Mouse (Mus musculus): Measurements from ENCODE around the gene Bod1l. TPM values are rescaled to one million over a fixed set of nuclear protein-coding genes. Genes with fewer than 3 reads are reported as not detected.

Gene Bod1l
- polyA plus RNA-seq, 1 experiment from 2014 or later: 26.5 TPM

GRCm38 (mm10) chr5:41844820-41845557 lies 874 bp upstream of the Bod1l start:
- DNase-seq (ENCODE audit: low read depth, low spot score): no peak
- TF ChIP-seq CTCF (IDR thresholded peaks at IDR 0.05): no peak
- ChIA-PET CTCF (interaction anchor here (0.7 to 1.6 kb wide), 2 partner anchors 8 to 10 kb away, joined by 3 to 4 read pairs; no protein-coding TSS in a partner anchor), POLR2A (interaction anchor here (0.6 kb wide), 1 partner anchor 1464 kb away, joined by 3 read pairs; no protein-coding TSS in a partner anchor)
- ATAC-seq: peak; percentile 40
- no peaks in the 10 kb centered on the region for H3K27me3 ChIP-seq
- in situ Hi-C loops (cut with MboI; ENCODE audit: low pct_unique_long_range_greater_than_20kb): no loop called here

GRCm38 (mm10) chr5:41843419-41844146 lies 532 bp downstream of the Bod1l start:
- POLR2A ChIA-PET: interaction anchor here (0.7 kb wide), 1 partner anchor 49 kb away, joined by 3 read pairs; no protein-coding TSS in a partner anchor
- DNase-seq (ENCODE audit: low read depth, low spot score) (no peak), ATAC-seq (peak; percentile 31)
- H3K27me3 ChIP-seq: no peaks in the 10 kb centered on the region
- in situ Hi-C loops (cut with MboI; ENCODE audit: low pct_unique_long_range_greater_than_20kb): no loop called here
- TF ChIP-seq CTCF (IDR thresholded peaks at IDR 0.05): no peak
- CTCF ChIA-PET: interaction anchor here (1.6 kb wide), 1 partner anchor 9 kb away, joined by 4 read pairs; no protein-coding TSS in a partner anchor

- ATAC-seq (no peak), DNase-seq (ENCODE audit: low read depth, low spot score) (no peak)
- ChIA-PET CTCF (no interaction called here), POLR2A (no interaction called here)
- H3K27me3 ChIP-seq: no peaks in the 10 kb centered on the region
- in situ Hi-C loops (cut with MboI; ENCODE audit: low pct_unique_long_range_greater_than_20kb): no loop called here
- no peak for TF ChIP-seq CTCF (IDR thresholded peaks at IDR 0.05)
Observed at GRCm38 (mm10) chr5:41842681-41843080, 1.4 kb downstream of the Bod1l start.

DNA sequence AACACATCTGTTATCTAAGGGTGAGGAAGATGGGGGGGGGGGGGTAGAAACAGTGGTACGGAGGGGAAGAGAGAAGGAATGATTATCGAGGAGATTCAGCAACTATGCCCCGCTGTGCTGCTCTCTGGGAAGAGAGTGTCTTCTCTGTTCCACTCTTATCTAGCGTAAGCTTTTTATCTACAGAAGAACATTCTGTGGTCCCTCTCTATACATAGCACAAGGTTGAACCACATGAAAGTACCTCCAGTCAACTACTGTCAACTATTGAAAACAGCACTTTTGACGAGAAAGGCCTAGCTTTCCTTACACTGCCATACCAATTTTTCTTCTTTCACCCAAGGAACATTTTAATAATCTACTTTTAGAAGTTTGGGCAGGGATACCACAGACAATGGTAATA lies 2.4 kb downstream of the Bod1l start:
- DNase-seq (ENCODE audit: low read depth, low spot score) (no peak), ATAC-seq (no peak)
- no peak for TF ChIP-seq CTCF (IDR thresholded peaks at IDR 0.05)
- no peaks in the 10 kb centered on the region for H3K27me3 ChIP-seq
- in situ Hi-C loops (cut with MboI; ENCODE audit: low pct_unique_long_range_greater_than_20kb): no loop called here
- CTCF ChIA-PET: no interaction called here
- POLR2A ChIA-PET: no interaction called here

DNA sequence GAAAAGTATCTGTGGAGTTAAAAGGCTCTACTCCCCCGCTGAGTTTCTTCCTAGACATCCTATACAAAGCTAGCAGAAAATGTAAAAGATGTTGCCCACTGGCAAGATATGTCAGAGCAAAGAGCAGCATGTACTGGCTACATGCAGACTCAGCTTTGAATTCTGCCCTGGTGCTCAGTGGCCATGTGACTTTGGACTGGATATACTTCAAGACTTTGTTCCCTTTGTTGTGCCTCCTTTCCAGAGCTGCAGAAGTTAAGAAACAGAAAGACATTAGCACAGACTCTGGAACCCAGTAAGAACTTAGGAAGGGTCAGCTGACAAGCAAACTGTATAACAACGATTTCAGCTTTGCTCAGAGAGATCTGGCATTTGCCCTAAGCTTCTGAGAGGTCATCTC lies 14.0 kb downstream of the Bod1l start:
- ATAC-seq: no peak
- TF ChIP-seq CTCF (IDR thresholded peaks at IDR 0.05): no peak
- in situ Hi-C loops (cut with MboI; ENCODE audit: low pct_unique_long_range_greater_than_20kb): no loop called here
- ChIA-PET CTCF (interaction anchor here (1.4 kb wide), 1 partner anchor 14 kb away, joined by 4 read pairs; no protein-coding TSS in a partner anchor), POLR2A (no interaction called here)
- H3K27me3 ChIP-seq: no peaks in the 10 kb centered on the region
- DNase-seq (ENCODE audit: low read depth, low spot score): no peak

DNA sequence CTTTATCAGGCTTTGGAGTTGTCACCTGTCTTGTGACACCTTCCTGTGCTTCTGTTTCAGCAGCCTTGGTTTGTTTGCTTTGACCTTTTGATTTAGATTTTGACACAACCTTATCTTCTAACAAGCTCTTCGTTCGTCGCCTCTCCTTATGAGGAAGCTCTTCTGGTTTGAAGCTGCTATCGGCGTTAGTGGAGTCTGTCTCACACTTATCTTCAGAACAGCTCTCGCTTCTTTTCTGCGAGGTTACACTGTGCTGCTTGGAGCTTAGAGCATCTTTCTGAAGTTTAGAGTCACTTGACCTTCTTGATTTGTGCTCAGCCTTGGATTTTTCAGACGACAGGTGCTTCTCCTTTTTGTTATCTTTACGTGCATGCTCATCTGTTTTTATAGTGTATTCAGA lies 23.0 kb downstream of the Bod1l start:
- ATAC-seq (no peak), DNase-seq (ENCODE audit: low read depth, low spot score) (no peak)
- ChIA-PET POLR2A (no interaction called here), CTCF (interaction anchor here (1.6 kb wide), 1 partner anchor 17 kb away, joined by 4 read pairs; no protein-coding TSS in a partner anchor)
- no peaks in the 10 kb centered on the region for H3K27me3 ChIP-seq
- in situ Hi-C loops (cut with MboI; ENCODE audit: low pct_unique_long_range_greater_than_20kb): no loop called here
- TF ChIP-seq CTCF (IDR thresholded peaks at IDR 0.05): no peak

- DNase-seq (ENCODE audit: low read depth, low spot score) (no peak), ATAC-seq (no peak)
- ChIA-PET POLR2A (no interaction called here), CTCF (interaction anchor here (1.6 kb wide), 1 partner anchor 16 kb away, joined by 4 read pairs; no protein-coding TSS in a partner anchor)
- in situ Hi-C loops (cut with MboI; ENCODE audit: low pct_unique_long_range_greater_than_20kb): no loop called here
- TF ChIP-seq CTCF (IDR thresholded peaks at IDR 0.05): no peak
- H3K27me3 ChIP-seq: no peaks in the 10 kb centered on the region
Observed at GRCm38 (mm10) chr5:41820530-41820929, 23.6 kb downstream of the Bod1l start.

- in situ Hi-C loops (cut with MboI; ENCODE audit: low pct_unique_long_range_greater_than_20kb): no loop called here
- ATAC-seq (no peak), DNase-seq (ENCODE audit: low read depth, low spot score) (no peak)
- TF ChIP-seq CTCF (IDR thresholded peaks at IDR 0.05): no peak
- no peaks in the 10 kb centered on the region for H3K27me3 ChIP-seq
- POLR2A ChIA-PET: no interaction called here
- CTCF ChIA-PET: interaction anchor here (1.5 kb wide), 1 partner anchor 12 kb away, joined by 4 read pairs; no protein-coding TSS in a partner anchor
Observed at GRCm38 (mm10) chr5:41812516-41812915, 31.6 kb downstream of the Bod1l start.

DNA sequence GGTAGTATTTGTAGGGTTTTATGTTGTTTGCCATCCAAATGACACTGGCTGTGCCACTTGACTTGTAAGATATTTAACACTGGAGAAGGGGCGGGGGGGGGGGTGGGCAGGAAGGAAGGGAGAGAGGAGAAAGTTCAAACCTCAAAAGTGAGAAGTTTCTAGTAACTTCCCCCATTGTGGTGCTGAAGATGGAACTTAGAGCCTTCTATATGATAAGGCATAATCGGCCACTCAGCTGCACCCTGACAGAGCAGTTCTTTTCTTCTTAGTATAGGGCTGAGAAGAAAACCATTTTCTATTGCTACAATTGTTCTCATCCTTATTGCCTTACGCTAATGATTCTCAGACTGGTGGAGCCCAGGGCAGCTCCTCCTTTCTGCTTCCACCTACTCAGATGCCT lies 32.8 kb downstream of the Bod1l start:
- TF ChIP-seq CTCF (IDR thresholded peaks at IDR 0.05): no peak
- ChIA-PET CTCF (no interaction called here), POLR2A (no interaction called here)
- ATAC-seq (no peak), DNase-seq (ENCODE audit: low read depth, low spot score) (no peak)
- in situ Hi-C loops (cut with MboI; ENCODE audit: low pct_unique_long_range_greater_than_20kb): no loop called here
- H3K27me3 ChIP-seq: no peaks in the 10 kb centered on the region

- no peaks in the 10 kb centered on the region for H3K27me3 ChIP-seq
- in situ Hi-C loops (cut with MboI; ENCODE audit: low pct_unique_long_range_greater_than_20kb): no loop called here
- ChIA-PET POLR2A (no interaction called here), CTCF (interaction anchor here (0.9 to 1.4 kb wide), 5 partner anchors 8 to 19 kb away, joined by 3 to 4 read pairs (median 3); no protein-coding TSS in a partner anchor)
- ATAC-seq (no peak), DNase-seq (ENCODE audit: low read depth, low spot score) (no peak)
- no peak for TF ChIP-seq CTCF (IDR thresholded peaks at IDR 0.05)
Observed at GRCm38 (mm10) chr5:41807383-41807782, 36.7 kb downstream of the Bod1l start.

DNA sequence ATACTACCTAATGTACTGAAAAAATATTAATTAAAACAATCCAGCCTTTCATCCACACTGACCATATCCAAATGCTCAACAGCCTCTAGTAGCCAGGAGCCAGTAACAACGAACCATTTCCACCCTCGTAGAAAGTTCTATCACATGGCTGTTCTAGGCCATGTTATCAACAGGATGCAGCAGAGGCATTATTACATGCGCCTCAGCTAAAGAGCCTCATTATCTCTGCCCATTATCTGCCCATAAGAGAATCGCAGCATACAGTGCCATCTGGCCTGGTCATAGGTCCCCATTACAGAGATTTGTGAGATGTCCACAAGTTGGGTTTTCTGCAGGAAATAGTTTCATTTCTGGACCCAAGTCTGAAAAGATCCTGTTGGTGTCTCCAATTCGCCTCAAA lies 37.9 kb downstream of the Bod1l start:
- in situ Hi-C loops (cut with MboI; ENCODE audit: low pct_unique_long_range_greater_than_20kb): no loop called here
- ChIA-PET CTCF (interaction anchor here (1.1 to 1.4 kb wide), 3 partner anchors 10 to 20 kb away, joined by 3 to 4 read pairs (median 3); no protein-coding TSS in a partner anchor), POLR2A (no interaction called here)
- H3K27me3 ChIP-seq: no peaks in the 10 kb centered on the region
- DNase-seq (ENCODE audit: low read depth, low spot score) (no peak), ATAC-seq (no peak)
- TF ChIP-seq CTCF (IDR thresholded peaks at IDR 0.05): no peak
